Mouse (Mus musculus): ENCODE measurements around the gene Pds5b.
"Not testable (repeated sequence)": the region's sequence is repeated elsewhere in the genome, so short reads cannot be mapped to it uniquely, and the experiment has no call there.

The Pds5b gene

DNA sequence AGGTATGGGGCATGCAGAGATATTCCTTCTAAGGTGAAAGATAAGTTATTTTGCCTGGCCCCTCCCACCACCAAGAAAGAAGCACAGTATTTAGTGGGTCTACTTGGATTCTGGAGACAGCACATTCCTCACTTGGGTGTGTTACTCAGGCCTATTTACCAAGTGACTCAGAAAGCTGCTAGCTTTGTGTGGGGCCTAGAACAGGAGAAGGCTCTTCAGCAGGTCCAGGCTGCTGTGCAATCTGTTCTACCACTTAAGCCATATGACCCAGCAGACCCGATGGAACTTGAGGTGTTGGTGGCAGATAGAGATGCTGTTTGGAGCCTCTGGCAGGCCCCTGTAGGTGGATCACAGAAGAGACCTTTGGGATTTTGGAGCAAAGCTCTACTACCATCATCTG lies 33.1 kb downstream of the Pds5b start:
- DNase-seq, result not testable (repeated sequence)

- DNase-seq, result not testable (repeated sequence)
Observed at GRCm38 (mm10) chr5:150707181-150707580, 33.6 kb downstream of the Pds5b start.

GRCm38 (mm10) chr5:150711503-150711902 lies 38.0 kb downstream of the Pds5b start:
- no peak for DNase-seq

DNA sequence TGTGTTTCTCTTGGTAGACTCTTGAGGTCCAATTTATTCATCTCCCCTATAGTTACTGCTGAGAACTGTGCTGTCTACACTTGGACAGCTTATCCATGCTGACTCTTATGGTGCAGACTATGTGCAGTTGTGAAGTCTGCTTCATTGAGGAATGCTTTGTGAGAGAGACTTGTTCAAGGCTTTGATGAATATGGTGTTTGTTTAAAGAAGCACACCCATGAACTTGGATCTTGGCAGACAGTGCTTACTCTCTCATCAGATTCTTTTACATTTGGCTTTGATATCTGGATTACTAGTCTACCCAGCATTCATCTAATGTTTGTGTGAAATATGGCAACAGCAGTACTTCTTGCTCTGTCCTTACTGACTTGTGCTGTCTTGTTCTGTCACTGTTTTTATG lies 39.9 kb downstream of the Pds5b start:
- no peak for DNase-seq

DNA sequence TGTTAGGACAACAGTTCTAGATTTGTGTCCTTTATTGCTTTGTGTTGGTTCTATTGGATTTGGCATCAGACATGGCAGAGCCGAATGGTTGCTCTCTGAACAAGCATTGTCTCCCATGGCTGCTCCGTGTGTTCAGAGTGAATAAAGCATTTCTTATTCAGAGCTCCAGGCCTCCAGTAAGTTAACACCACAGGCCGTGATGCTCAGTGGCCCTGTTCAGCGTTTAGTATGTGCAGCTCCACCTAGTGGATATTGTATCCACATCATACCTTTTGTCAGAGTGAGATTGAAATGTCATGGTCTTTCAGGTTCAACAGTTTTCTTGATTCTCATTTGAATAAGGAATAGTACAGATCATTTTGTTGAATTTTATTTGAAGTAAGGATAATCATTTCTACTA lies 44.2 kb downstream of the Pds5b start:
- DNase-seq, result no peak

GRCm38 (mm10) chr5:150724641-150725040 lies 51.1 kb downstream of the Pds5b start:
- DNase-seq, result no peak

DNA sequence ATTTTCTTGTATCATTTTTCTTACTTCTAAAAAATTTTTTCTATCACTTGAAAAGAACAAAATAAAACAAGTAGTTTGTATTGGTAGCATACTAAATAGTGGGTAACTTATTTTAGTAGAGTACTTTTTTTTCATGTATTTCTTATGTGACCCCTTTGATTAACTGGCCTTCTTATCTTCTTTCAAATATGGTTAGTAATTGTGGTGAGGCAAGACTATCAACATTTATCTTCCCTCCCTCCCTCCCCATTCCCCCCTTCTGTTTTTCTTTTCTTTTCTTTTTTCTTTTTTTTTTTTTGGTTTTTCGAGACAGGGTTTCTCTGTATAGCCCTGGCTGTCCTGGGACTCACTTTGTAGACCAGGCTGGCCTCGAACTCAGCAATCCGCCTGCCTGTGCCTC lies 63.5 kb downstream of the Pds5b start:
- DNase-seq, result not testable (repeated sequence)

DNA sequence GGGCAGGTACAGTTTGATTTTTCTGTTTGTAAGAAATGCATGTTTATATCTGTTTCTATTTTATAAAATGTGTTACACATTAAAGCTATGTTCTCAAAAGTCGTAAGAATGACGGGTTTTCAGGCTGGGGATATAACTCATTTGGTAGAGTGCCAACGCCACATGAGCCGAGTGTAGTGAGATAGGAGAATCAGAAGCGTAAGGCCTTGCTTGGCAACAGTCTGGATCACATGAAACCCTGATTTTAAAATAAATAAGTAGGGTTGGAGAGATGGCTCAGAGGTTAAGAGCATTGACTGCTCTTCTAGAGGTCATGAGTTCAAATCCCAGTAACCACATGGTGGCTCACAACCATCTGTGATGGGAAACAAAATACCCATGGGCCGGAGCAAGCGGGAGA lies 65.8 kb downstream of the Pds5b start:
- no peak for DNase-seq

DNA sequence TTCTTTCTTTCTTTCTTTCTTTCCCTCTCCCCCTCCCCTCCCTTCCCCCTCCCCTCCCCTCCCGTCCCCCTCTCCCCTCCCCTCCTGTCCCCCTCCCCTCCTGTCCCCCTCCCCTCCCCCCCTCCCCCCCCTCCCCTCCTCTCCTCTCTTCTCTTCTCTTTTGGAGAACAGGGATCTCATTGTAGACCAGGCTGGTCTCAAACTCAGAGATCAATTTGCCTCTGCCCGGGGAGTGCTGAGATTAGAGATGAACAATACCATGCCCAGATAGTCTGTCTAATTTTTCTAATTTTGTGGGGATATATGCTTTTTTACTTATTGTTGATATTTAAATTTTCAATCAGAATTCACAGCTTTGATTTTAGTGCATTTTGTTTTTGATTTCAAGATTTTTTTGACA lies 67.1 kb downstream of the Pds5b start:
- DNase-seq, result no peak

DNA sequence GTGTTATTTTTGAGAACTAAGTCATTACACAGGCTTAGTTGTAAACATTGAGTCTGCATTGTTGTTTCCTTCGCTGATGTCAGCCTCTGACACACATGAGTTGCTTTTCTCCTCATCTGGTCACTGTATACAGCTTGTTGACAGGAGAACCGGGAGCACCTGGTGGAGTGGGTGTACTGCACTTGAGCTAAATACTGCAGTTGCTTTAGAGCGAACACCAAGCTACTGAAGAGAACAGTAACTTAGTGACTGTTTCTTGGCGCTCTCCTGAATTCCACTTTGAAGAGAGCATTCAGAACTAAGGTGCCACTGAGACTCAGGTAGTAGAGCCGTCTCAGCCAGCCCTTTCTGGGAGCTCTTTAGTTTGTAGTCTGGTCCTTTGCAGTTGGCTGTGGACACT lies 83.1 kb downstream of the Pds5b start:
- DNase-seq, result no peak

DNA sequence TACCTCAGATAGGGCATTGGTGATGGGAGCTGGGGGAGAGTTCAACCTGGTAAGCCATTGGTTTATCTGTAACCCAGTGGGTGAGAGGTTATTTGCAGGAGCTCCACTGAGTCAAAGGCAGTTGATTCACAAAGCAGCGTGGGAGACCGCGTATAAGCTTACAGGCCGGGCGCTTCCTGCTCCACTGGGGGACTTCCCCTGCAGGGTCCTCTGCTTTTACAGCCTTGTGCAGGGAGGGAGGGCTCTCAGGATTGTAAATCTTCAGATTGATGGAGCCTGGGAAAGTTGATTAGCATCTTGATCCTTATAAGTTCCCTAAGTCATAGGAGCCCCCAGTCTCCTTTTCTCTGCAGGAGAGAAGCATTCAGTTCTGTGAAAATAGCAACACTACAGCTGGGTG lies 98.9 kb downstream of the Pds5b start:
- DNase-seq, result no peak

DNA sequence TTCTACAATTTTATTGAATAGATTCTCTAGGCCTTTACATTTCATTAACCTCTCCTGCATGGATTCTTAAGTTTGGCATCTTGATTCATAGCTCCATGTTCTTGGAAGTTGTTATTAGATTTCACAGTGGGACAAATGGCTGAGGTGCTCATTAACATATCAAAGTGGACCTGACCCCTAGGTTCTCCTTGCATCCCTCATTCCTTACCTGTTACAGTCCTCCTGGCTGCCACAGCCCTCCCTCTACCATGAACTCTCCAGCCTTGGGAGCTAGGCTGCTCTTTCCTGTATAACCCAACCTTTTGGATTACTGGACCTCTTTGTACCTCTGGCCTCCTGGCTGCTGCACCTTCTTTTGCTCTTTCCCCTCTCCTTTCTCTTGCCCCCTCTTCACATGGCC lies 99.5 kb downstream of the Pds5b start:
- no peak for DNase-seq

GRCm38 (mm10) chr5:150788261-150788660 lies 114.7 kb downstream of the Pds5b start:
- DNase-seq, result no peak

DNA sequence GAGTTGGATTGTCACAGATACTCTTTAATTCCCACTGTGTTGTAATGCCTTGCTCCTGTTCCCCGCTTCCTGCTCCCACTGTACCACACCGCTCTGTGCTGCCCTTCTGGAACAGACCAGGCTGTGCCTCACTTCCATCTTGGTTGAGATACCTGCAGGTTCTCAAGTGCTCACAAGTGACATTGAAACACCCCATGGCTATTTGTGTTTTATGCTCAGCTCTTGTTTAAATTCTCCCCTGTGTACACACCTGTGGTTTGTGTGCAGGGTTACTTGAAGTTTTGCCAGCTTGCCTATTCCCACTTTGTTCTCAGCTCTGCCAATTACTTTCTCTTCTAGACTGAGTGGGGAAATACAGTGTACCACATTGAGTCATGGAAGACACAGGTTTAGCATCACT lies 115.5 kb downstream of the Pds5b start:
- no peak for DNase-seq

- DNase-seq, result no peak
Observed at GRCm38 (mm10) chr5:150794181-150794580, 120.6 kb downstream of the Pds5b start.

- DNase-seq, result no peak
Observed at GRCm38 (mm10) chr5:150800056-150800455, 126.5 kb downstream of the Pds5b start.

- no peak for DNase-seq
Observed at GRCm38 (mm10) chr5:150814111-150814990, 140.8 kb downstream of the Pds5b start.

GRCm38 (mm10) chr5:150815400-150815799 lies 141.9 kb downstream of the Pds5b start:
- DNase-seq, result no peak

GRCm38 (mm10) chr5:150816775-150817174 lies 143.2 kb downstream of the Pds5b start:
- DNase-seq, result no peak

DNA sequence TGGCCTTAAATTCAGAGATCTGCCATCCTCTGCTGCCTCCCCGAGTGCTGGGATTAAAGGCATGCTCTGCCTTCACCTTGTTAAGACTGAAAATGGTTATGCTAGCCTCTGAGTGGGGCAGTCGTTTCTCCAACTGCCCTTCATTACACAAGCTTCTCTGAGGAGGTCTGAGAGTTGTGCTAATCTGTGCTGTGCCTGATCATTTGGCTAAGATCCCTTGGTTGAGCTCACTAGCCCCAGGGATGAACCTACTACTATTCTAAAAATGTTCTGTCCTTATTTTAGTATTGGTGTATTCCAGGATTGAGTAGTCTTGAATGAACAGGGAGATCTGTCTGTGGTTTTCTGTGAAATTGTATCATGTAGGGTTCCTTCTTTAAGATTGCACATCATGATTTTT lies 144.5 kb downstream of the Pds5b start:
- no peak for DNase-seq

DNA sequence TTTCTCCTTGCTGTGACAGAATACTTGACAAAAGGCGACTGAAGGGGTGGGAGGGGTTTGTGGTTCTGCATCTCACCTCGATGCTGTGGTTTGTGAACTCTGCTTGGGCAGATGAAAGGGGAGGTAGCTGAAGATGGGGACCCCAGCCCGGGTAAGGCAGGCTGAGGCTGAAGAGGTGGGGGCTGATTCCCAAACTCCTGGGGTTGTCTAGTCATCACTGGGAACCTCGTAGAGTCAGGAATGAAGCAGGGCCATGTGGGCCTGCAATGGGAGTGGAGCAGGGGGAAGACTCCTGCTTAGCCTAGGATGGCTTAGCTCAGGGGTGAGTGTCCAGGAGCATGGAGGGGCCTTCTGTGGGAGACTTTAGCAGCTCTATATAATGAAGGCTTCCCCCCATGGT lies 145.3 kb downstream of the Pds5b start:
- no peak for DNase-seq

- no peak for DNase-seq
Observed at GRCm38 (mm10) chr5:150819520-150819919, 146.0 kb downstream of the Pds5b start.

DNA sequence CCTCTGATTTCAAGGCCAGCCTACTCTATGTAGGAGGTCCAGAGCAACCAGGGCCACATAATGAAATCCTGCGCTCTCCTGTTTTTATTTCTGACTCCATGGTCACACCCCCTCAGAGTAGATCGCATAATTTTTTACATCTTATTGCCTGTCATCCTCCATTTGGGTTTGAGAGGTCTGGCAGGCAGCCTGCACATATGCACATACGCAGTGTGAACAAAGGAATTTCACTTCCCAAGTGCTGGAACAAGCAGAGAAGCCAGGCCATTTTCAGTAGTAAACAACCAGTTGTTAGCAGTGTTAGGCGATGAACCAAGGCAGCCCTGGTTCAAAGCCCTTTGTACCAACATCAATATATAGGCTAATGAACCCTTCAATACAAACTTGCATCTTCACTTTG lies 147.6 kb downstream of the Pds5b start:
- DNase-seq, result no peak

DNA sequence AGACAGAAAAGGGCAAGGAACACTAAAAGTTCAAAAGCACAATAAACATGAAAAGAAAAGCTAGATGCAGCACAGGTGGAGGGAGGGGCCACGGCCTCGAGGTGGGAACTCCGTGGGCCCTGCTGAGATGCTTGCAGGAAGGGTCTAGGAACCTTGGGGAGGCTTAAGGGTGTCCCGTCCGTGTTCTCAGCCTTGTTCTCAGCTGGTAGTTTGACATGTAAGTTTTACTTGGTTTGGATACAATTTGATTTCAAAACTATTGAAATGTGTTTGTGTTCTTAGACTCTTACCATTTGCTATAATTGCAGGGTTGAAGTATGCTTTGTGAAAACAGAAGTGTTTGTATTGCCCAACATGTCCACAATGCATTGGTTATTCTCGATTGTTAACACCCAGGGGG lies 149.2 kb downstream of the Pds5b start:
- DNase-seq, result no peak

DNA sequence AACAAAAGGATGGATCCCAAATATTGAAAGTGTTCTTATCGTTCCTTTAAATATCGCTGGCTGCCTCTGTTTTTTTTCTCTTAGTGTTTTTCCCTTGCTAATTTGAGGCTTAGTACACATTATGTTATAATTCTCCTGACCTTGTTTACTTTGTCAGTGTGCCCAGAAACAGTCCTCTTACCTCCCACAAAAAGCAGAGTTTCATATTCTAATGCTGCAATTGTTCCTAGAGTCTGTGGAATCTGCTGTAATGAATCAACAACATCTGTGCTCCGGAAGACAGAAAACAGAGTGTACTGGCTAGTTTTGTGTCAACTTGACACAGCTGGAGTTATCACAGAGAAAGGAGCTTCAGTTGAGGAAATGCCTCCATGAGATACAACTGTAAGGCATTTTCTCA lies 149.8 kb downstream of the Pds5b start:
- DNase-seq, result no peak

All from right cerebral cortex, postnatal 14 days (tissue).